ENCODE assay signal across 19 mouse cellular contexts in genomic region chr1:23004882-23005281, GRCm38 (mm10).
A peak's percentile ranks its signal among the peaks of the same experiment; 100 is the strongest.
DNase-seq lines count a peak whose midpoint lies in the region; ATAC-seq lines count a peak whose summit lies in the region.
"Had no signal": no experiment of that assay in that cellular context is flagged by ENCODE, and none has a peak within 500 bp of the region (broad histone marks: within the 10 kb centered on the region; RNA-seq: fewer than 3 reads in every experiment).

No protein-coding gene starts in this region.

- H3K36me3 ChIP-seq in forebrain, embryonic 15.5 days: no peaks in the 10 kb centered on the region
- H3K36me3 ChIP-seq in forebrain, embryonic 12.5 days (replicated peaks): no peaks in the 10 kb centered on the region
- H3K36me3 ChIP-seq: embryonic facial prominence, embryonic 12.5 days; heart, embryonic 15.5 days; hindbrain, embryonic 13.5 days had no signal

- no peak overlapping the region for H3K4me3 ChIP-seq in forebrain, embryonic 15.5 days
- no peak overlapping the region for H3K4me3 ChIP-seq in forebrain, embryonic 12.5 days (replicated peaks)
- H3K4me3 ChIP-seq: embryonic facial prominence, embryonic 12.5 days; heart, embryonic 15.5 days; hindbrain, embryonic 13.5 days had no signal

- no peaks in the 10 kb centered on the region for H3K27me3 ChIP-seq in forebrain, embryonic 15.5 days
- no peaks in the 10 kb centered on the region for H3K27me3 ChIP-seq in forebrain, embryonic 12.5 days
- H3K27me3 ChIP-seq: CH12.LX; embryonic facial prominence, embryonic 12.5 days; heart, embryonic 15.5 days; hindbrain, embryonic 13.5 days had no signal

- DNase-seq in cerebellum, adult 9-11 months: peak; percentile 59
- DNase-seq in cerebellum, adult 11 months: no peak
- DNase-seq in brain, embryonic 18.5 days (ENCODE audit: low read depth, low spot score): peak; percentile 26
- DNase-seq in kidney, postnatal 4 days: no peak
- DNase-seq: adrenal gland, postnatal 14 days; gastrocnemius, postnatal 36 days; heart, adult 11 months; heart, postnatal 14 days; kidney, adult 18-20 months had no signal

- no peak overlapping the region for H3K4me2 ChIP-seq in forebrain, embryonic 15.5 days (replicated peaks)
- no peak overlapping the region for H3K4me2 ChIP-seq in forebrain, embryonic 12.5 days
- H3K4me2 ChIP-seq: embryonic facial prominence, embryonic 12.5 days; heart, embryonic 11.5 days; heart, embryonic 15.5 days; hindbrain, embryonic 13.5 days had no signal

- H3K4me1 ChIP-seq in forebrain, embryonic 15.5 days: 0 out of 2 replicates have a peak, but pooled peaks cover 2% of the 10 kb centered on the region
- no peaks in the 10 kb centered on the region for H3K4me1 ChIP-seq in forebrain, embryonic 12.5 days
- H3K4me1 ChIP-seq: embryonic facial prominence, embryonic 12.5 days; heart, embryonic 15.5 days; hindbrain, embryonic 13.5 days had no signal

- H3K9me3 ChIP-seq in forebrain, embryonic 15.5 days: no peaks in the 10 kb centered on the region
- no peaks in the 10 kb centered on the region for H3K9me3 ChIP-seq in forebrain, embryonic 12.5 days
- H3K9me3 ChIP-seq: embryonic facial prominence, embryonic 12.5 days; heart, embryonic 15.5 days; hindbrain, embryonic 13.5 days had no signal

- 60% methylated on average over 5 of the region's 5 CpGs for whole genome bisulfite sequencing in forebrain, embryonic 15.5 days
- WGBS in forebrain, embryonic 12.5 days: 91% methylated on average over 5 of the region's 5 CpGs

- peak; percentile 82 for ATAC-seq in forebrain, embryonic 15.5 days (replicated peaks)
- ATAC-seq in forebrain, embryonic 12.5 days (ENCODE audit: low FRiP score): no peak
- ATAC-seq: activated CD4-positive, CD25-positive, alpha-beta regulatory T cell, adult 4 months; hindbrain, postnatal 0 days; Patski had no signal

- H3K27ac ChIP-seq in forebrain, embryonic 15.5 days (replicated peaks): no peak overlapping the region
- no peak overlapping the region for H3K27ac ChIP-seq in forebrain, embryonic 12.5 days
- H3K27ac ChIP-seq: embryonic facial prominence, embryonic 12.5 days; heart, embryonic 15.5 days; hindbrain, embryonic 13.5 days; hindbrain, postnatal 0 days had no signal

- no peak overlapping the region for H3K9ac ChIP-seq in forebrain, embryonic 15.5 days (replicated peaks)
- no peak overlapping the region for H3K9ac ChIP-seq in forebrain, embryonic 12.5 days
- H3K9ac ChIP-seq: embryonic facial prominence, embryonic 12.5 days; heart, embryonic 15.5 days; hindbrain, embryonic 13.5 days had no signal

Comparison
In these comparisons a context has a peak if more than half of its experiments do, and no peak if none do; other contexts are left out.
1. DNase-seq: peak in cerebellum, adult 9-11 months (single experiment) and brain, embryonic 18.5 days (single experiment); none in cerebellum, adult 11 months (single experiment) and kidney, postnatal 4 days (0 of 2).